Mouse (Mus musculus) lung, postnatal 36 days (tissue): ENCODE results near the gene Plcl2.
"Not testable (repeated sequence)": the region's sequence is repeated elsewhere in the genome, so short reads cannot be mapped to it uniquely, and the experiment has no call there.

Experiments used
- DNase-seq: peaks from one replicate; pipeline ENCODE4 v3.0.0; 2022; ENCODE audit warnings: mixed read lengths

Plcl2 gene

GRCm38 (mm10) chr17:50677978-50678712 is 168.9 kb downstream of the Plcl2 start:
- peak; percentile 71 for DNase-seq

- no peak for DNase-seq
Measured at GRCm38 (mm10) chr17:50678748-50679147, 169.5 kb downstream of the Plcl2 start.

- no peak for DNase-seq
Measured at GRCm38 (mm10) chr17:50679613-50680534, 170.7 kb downstream of the Plcl2 start.

- peak; percentile 35 for DNase-seq
Measured at GRCm38 (mm10) chr17:50682696-50683095, 173.5 kb downstream of the Plcl2 start.

GRCm38 (mm10) chr17:50684960-50685645 is 175.9 kb downstream of the Plcl2 start:
- no peak for DNase-seq

GRCm38 (mm10) chr17:50687670-50688069 is 178.5 kb downstream of the Plcl2 start:
- no peak for DNase-seq

- DNase-seq = no peak
Measured at GRCm38 (mm10) chr17:50688135-50688534, 178.9 kb downstream of the Plcl2 start.

- DNase-seq = not testable (repeated sequence)
Measured at GRCm38 (mm10) chr17:50698410-50698809, 189.2 kb downstream of the Plcl2 start.

GRCm38 (mm10) chr17:50710497-50711222 is 201.5 kb downstream of the Plcl2 start:
- DNase-seq = no peak

- DNase-seq = no peak
Measured at GRCm38 (mm10) chr17:50717586-50717985, 208.4 kb downstream of the Plcl2 start.

- no peak for DNase-seq
Measured at GRCm38 (mm10) chr17:50724376-50724775, 215.2 kb downstream of the Plcl2 start.

GRCm38 (mm10) chr17:50726265-50726664 is 217.1 kb downstream of the Plcl2 start:
- no peak for DNase-seq

GRCm38 (mm10) chr17:50729031-50729430 is 219.8 kb downstream of the Plcl2 start:
- no peak for DNase-seq

GRCm38 (mm10) chr17:50729577-50729976 is 220.4 kb downstream of the Plcl2 start:
- peak; percentile 55 for DNase-seq

GRCm38 (mm10) chr17:50730896-50731295 is 221.7 kb downstream of the Plcl2 start:
- DNase-seq = peak; percentile 20

- no peak for DNase-seq
Measured at GRCm38 (mm10) chr17:50731876-50732275, 222.7 kb downstream of the Plcl2 start.

GRCm38 (mm10) chr17:50733390-50733789 is 224.2 kb downstream of the Plcl2 start:
- DNase-seq = no peak

GRCm38 (mm10) chr17:50734781-50735180 is 225.6 kb downstream of the Plcl2 start:
- DNase-seq = no peak

GRCm38 (mm10) chr17:50735382-50735954 is 226.3 kb downstream of the Plcl2 start:
- DNase-seq = peak; percentile 74

- DNase-seq = peak; percentile 61
Measured at GRCm38 (mm10) chr17:50735955-50736533, 226.8 kb downstream of the Plcl2 start.

GRCm38 (mm10) chr17:50737068-50737467 is 227.9 kb downstream of the Plcl2 start:
- no peak for DNase-seq
